Mouse (Mus musculus): ENCODE measurements around the gene Anxa11. TPM values are rescaled to one million over a fixed set of nuclear protein-coding genes. Genes with fewer than 3 reads are reported as not detected.
"Not testable (repeated sequence)": the region's sequence is repeated elsewhere in the genome, so short reads cannot be mapped to it uniquely, and the experiment has no call there.

Anxa11 gene
- polyA plus RNA-seq, 1 experiment, result 53.0 TPM

DNA sequence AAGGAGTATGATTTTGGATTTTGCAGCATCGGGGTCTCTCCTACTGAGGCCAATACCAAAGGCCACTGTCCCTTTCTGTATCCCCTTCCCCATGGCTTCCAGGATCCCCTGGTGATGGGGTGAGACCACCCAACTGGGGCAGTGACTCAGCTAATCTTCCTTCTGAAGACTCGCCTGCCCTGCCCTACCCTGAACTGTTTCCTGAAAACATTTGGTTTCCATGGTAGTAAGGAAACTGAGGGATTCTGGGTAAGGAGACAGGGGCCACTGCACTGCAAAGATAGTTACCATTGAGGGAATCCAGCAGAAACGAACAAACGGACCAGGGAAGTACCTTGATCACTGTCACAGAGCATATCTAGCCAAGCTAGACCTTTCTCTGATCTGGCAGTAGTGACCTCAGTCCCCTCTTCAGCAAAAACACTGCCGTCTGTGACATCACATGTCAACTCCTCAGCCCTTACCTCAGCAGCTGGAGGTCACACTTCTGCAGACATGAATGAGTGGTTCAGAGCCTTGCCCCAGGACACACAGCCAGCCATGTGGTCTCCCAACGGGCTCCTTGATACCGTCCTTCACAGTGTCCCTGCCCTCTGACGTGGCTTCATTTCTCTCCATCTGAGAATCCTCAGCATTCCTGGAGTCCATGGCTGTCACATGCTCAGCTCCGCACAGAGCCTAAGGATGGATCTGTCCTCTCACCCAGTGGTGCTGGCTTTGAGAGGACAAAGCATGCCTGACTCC lies 27.4 kb downstream of the Anxa11 start:
- DNase-seq (ENCODE audit: low read depth), result no peak

DNA sequence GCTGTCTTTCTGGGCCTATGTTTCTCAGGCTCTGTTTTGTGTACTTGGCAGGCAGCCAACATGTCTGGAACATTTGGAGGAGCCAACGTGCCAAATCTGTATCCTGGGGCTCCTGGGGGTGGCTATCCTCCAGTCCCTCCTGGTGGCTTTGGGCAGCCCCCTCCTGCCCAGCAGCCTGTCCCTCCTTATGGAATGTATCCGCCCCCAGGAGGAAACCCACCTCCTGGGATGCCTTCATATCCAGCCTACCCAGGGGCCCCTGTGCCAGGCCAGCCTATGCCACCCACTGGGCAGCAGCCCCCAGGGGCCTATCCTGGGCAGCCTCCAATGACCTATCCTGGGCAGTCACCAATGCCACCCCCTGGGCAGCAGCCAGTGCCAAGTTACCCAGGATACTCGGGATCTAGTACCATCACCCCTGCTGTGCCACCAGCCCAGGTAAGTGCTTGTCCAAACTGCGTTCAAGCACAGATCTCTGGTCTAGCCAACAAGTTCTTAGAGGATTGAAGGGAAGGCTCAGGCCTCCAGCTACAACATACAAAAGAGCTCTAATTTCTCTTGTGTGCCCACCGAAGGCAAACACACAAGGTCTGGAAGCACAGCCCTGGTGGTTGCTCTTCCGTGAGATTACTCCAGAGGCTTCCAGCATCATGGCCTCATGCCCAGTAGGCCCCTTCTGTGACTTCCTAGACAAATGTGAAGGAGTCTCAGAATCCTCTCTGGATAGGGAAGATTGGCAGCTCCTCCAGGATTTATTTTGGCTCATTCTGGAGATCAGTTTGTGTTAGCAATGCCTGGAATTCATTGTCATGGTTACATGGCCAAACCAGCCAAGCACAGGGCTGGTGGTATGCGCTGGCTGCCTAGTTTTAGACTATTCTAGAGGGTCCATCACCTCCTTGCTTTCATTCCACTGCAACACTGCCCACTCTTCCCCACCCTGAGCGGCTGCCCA lies 30.8 kb downstream of the Anxa11 start:
- no peak for DNase-seq (ENCODE audit: low read depth)

DNA sequence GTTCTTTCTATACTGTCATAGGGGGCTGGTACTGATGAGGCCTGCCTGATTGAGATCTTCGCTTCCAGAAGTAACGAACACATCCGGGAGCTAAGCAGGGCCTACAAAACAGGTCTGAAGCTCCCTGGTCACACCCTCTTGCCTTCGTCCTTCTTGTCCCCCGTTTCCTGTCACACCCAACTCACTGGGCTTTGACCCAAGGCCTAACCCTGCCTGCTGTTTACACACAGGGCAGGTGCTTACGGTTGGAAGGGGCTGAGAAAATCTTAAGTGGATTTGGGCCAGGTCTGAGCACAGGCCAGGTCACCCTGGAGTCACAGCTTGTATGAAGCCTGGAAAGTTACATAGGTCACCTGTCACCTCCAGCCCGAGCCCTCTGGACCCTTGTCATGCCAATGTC lies 34.7 kb downstream of the Anxa11 start:
- DNase-seq (ENCODE audit: low read depth), result not testable (repeated sequence)

DNA sequence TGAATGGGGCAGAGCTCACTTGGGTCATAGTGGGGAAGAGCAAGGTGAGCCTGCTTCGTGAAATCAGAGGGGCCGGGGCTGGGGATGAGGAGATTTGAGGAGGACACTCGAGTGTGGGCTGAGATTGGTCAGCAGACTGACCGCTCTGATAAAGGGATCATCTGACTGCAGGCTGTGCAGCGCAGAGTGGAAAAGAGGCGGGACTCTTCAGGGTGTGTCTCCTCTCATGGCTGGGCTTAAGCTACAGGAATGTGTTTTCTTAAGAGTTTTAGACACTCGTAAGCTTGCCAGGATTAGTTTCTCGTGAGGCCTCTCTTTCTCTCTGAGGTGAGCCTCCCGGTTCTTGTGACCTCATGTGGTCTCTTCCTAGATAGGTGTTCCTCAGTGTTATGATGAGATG lies 39.8 kb downstream of the Anxa11 start:
- not testable (repeated sequence) for DNase-seq (ENCODE audit: low read depth)

DNA sequence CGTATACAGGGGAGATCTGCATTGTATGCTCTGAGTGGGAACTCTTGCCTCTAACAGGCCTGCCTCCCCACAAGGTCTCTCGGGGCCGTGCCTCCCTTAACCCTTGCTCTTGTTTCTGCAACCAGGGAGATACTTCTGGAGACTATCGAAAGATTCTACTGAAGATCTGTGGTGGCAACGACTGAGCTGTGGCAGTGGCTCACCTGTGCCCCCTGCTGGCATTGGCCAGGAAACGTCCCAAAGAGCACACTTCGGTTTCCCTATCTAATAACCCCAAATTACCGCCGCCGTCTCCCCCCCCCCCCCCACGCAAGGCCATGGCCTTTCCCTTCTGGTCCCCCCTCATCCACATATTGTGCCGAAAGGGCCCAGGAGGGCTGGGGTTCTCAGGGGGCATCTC lies 43.9 kb downstream of the Anxa11 start:
- not testable (repeated sequence) for DNase-seq (ENCODE audit: low read depth)

DNA sequence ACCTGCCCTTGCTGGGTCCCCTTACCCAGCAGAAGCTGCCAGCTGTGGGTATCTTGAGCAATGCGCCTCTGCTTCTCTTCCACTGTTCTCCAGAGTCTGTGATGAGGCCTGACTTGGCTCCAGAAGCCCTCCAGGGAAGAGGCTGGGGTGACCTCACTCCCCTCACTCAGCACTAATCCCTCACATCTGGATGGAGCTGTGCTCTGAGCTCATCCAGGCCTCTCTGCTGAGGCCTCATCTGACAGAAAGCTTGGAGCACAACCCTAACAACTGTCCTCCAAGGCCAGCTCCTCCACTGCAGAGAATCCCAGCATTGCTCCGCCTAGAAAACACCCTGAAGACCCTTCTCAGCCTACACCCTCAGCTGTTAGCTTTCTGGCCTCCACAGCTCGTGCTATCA lies 52.6 kb downstream of the Anxa11 start:
- DNase-seq (ENCODE audit: low read depth), result not testable (repeated sequence)

DNA sequence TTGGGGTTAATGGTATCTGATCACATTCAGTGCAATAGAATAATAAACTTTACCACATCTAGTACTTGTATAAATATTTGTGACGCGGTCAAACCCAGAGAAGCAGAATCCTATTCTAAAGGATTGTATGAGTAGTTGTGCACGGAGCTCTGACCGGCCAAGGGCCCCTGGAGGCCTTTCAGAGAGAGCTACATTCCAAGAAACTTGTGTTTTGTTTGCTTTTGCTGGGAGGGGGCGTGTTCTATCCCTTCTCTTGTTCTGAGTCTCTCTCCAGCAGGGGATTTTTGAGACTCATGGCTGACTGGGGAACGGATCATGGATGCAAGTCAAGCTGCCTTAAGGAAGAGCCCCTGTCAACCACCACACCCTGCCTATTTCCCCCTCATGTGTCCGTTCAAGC lies 53.7 kb downstream of the Anxa11 start:
- DNase-seq (ENCODE audit: low read depth), result not testable (repeated sequence)

DNA sequence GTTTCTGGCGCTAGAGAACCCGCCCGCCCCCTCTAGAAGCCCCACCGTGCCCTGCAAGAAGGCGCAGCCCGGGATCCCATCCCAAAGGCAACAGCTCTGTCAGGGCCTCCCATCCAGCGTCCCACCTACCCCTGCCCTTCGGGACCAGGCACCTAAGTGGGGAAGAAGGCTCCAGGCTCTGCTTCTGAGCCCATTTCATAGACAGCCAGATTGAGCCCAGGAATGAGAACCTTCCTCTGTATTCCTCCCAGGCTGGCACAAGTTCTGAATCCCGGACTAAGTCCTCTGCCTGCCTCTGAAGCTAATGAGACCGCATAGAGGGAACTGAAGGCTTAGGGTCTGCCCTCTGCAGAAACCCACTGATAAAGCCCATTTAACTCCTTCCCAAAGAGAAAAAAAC lies 61.0 kb downstream of the Anxa11 start, which contains the start of gene Plac9a:
Gene Plac9a (minus strand): TSS at position 101 of the 400 bp plus-strand sequence.
- DNase-seq (ENCODE audit: low read depth), result not testable (repeated sequence)

DNA sequence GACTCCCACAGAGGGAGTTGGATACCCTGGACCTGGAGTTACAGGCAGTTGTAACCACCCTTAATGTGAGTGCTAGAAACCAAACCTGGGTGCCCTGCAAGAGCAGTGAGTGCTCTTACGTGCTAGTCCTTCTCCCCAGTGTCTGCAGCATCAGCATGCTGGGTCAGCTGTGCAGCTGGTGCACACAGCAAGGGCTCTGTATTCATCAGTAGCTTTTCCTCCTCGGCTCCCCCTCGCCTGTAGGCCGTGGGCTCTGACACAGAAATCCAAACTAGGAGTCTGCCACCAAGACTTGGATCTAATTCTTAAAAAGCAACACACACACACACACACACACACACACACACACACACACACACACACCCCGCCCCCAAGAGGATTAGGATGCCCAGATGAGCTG lies 63.3 kb downstream of the Anxa11 start:
- not testable (repeated sequence) for DNase-seq (ENCODE audit: low read depth)

DNA sequence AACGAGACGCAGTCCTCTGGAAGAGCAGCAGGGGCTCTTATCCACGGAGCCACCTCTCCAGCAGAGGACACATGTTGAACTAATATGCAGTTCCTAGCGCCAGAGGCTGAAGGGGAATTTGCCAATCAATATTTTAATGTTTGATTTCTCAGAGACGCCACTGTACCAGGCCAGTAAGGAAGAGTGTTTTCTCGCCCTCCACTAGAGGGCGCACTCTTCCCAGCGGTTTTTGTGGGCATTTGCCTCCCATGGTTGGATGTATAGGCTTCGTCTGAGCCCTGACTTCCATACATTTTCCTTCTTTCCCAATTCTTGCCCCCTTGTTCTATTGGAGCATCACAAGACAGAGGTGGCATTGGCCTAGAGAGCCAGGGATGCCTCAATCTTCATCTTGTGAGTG lies 65.3 kb downstream of the Anxa11 start:
- not testable (repeated sequence) for DNase-seq (ENCODE audit: low read depth)

DNA sequence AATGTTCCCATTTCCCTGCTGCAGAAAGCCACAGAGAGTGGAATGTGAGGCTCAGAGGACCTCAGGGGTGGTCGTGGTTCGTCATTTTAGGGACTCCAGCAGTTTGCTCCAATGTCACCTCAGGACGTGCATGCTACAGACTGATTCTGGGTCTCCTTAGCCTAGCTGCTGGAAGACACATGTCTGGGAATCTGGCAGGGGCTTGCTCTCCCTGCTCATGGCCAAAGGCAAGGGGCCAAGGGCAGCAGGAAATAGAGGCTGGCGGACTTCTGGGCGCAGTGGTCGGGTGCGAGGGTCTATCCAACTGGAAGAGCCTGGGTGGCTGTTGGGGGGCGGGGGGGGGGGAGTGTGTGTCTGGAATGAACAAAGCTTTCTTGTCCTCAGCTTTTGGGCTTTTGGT lies 67.0 kb downstream of the Anxa11 start:
- DNase-seq (ENCODE audit: low read depth), result not testable (repeated sequence)

DNA sequence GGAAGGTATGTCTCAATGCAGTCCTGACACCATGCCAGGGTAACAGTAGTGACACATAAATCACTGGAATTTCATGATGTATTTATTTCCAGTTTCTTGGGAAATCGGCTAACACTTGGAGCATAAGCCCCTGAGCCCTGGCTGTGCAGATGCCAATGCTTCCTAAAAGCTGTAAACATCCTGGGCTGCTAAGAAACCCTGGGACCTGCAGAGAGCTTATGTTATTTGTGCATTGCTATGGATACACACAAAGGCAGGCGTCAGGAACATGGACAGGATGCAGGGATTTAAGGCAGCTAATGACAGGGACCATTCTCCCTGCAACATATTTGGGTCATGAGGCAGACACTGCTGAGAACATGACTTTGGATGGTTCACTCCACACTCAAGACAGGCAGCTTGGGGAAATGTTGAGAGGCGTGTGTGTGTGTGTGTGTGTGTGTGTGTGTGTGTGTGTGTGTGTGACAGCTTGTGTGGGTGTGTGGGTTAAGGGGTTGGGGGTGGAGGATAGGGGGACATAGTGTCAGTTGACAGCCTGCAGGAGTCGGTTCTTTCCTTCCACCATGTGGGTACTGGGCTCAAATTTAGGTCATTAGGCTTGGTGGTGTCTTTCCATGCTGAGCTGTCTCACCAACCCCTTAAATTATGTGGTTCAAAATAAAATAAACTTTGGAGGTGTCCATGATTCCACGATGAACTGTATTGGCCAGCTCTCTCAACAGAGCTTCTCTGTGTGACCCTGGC lies 76.6 kb downstream of the Anxa11 start:
- DNase-seq (ENCODE audit: low read depth), result not testable (repeated sequence)

DNA sequence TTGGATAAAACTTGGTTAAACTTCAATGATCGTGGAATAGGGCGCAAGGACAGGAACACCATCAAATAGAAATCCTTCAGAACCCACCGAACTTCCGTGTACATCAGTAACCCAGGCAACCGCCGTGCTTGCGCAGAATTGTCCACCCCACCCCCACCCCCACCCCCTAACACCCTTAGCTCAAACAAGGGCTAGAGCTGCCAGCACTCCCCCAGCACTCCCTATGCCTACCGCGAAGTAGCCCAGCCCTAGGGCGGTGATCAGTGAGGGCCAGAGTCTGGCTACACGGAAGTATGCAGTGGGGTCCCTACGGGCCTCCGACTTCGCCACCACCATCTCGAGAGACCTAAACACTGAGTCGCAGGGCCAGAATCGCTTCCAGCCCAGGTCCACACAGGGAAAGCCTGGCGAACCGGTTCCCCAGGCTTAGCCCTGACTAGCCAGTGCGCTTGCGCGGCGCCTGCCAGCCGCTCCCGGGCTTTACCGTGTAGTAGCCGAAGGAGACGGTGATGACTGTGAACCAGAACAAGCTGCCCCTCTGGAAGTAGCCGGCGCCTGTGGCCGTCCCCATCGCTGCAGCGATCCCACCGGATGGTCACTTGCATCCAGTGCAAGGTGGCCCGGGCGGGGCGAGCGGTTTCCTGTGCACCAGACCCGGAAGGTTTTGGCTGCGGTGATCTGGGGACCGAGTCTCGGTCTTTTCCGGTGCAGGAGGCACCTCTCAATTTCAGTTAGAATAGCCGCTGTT lies 85.0 kb downstream of the Anxa11 start:
- not testable (repeated sequence) for DNase-seq (ENCODE audit: low read depth)

DNA sequence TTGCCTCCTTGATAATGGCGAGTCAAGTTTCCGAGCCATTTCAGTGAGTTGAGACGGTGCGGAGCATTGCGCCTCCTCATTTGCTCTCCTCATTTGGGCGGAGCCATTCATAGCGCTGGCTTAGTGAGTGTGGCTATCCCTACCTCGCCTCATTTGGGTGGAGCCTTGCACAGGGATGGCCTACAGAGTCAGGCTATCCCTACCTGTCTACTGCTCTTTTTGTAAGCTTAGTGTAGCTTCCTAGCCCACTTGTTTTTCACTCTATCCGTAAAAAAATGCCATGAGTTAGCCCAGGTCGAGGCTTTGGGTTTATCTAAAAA lies 85.6 kb downstream of the Anxa11 start, which contains the start of gene Tmem254a:
Gene Tmem254a (minus strand): TSS at position 111 of the 320 bp plus-strand sequence.
- not testable (repeated sequence) for DNase-seq (ENCODE audit: low read depth)

Other genes with a start within 250 kb of the Anxa11 start
- gene Ppif, start 148.0 kb upstream of the Anxa11 start, polyA plus RNA-seq (2012; rRNA removed), result 31.2 and 34.0 TPM in 2 replicates
- gene Zcchc24, start 73.1 kb upstream of the Anxa11 start, polyA plus RNA-seq (2012; rRNA removed), result 40.3 and 46.7 TPM in 2 replicates
- 3.8 and 4.4 TPM in 2 replicates for gene Plac9a, start 60.9 kb downstream of the Anxa11 start, polyA plus RNA-seq (2012; rRNA removed)
- gene Tmem254a, start 85.5 kb downstream of the Anxa11 start, polyA plus RNA-seq (2012; rRNA removed), result 7.9 and 13.5 TPM in 2 replicates
- not detected in 2 replicates for gene Cphx1, start 96.1 kb downstream of the Anxa11 start, polyA plus RNA-seq (2012; rRNA removed)
- 0.16 and 0.41 TPM in 2 replicates for gene Duxbl1, start 136.4 kb downstream of the Anxa11 start, polyA plus RNA-seq (2012; rRNA removed)
- gene Gm9780, start 200.6 kb downstream of the Anxa11 start, polyA plus RNA-seq (2012; rRNA removed), result 318 and 347 TPM in 2 replicates
- 101 and 111 TPM in 2 replicates for gene Tmem254c, start 225.2 kb downstream of the Anxa11 start, polyA plus RNA-seq (2012; rRNA removed)
- gene Cphx2, start 239.4 kb downstream of the Anxa11 start, polyA plus RNA-seq (2012; rRNA removed), result not detected in 2 replicates
- gene Cphx3, start 240.1 kb downstream of the Anxa11 start, polyA plus RNA-seq (2012; rRNA removed), result 0.11 TPM in 1 of 2 replicates, not detected in the other